Mouse (Mus musculus) adrenal gland, postnatal 36 days (tissue): ENCODE data around the gene Calm2. TPM values are rescaled to one million over a fixed set of nuclear protein-coding genes. Genes with fewer than 3 reads are reported as not detected.

Experiments used
- DNase-seq, 2 experiments: peaks; one replicate each; pipeline ENCODE4 v3.0.0; 2021; ENCODE audit warnings: mixed read lengths in 1 of 2
- long read RNA-seq, 2 experiments: library from polyadenylated mRNA; stranded (forward); transcript quantifications; one replicate each; pipeline ENCODE4 v2.0.0; 2021; ENCODE audit warnings: borderline sequencing depth in 2 of 2
- total RNA-seq, 2 experiments: library from RNA; stranded (reverse); gene quantifications; 2 replicates each; pipeline ENCODE4 v1.2.3; 2021

Calm2 gene
- total RNA-seq = 100 to 1,000 TPM; 420 to 539 TPM
- long read RNA-seq, experiment 1, transcript Calm2-201 (6 exons, 1,205 nt) = major isoform, 666 of 685 reads
- long read RNA-seq, experiment 1, partial matches to known transcripts = 7 of 685 reads
- long read RNA-seq, experiment 1, other reads (novel, unspliced or antisense) = 8 of 685 reads
- long read RNA-seq, experiment 2, transcript Calm2-201 (6 exons, 1,205 nt) = major isoform, 168 of 177 reads
- long read RNA-seq, experiment 2, partial matches to known transcripts = 3 of 177 reads
- long read RNA-seq, experiment 2, other reads (novel, unspliced or antisense) = 4 of 177 reads

GRCm38 (mm10) chr17:87446767-87447611 lies at the start of gene Calm2:
Calm2 (minus strand) TSS chr17:87446935.
- DNase-seq = peak; percentile 98

GRCm38 (mm10) chr17:87495504-87495903 lies 48.8 kb upstream of the Calm2 start:
- no peak for DNase-seq

GRCm38 (mm10) chr17:87494310-87494709 lies 47.6 kb upstream of the Calm2 start:
- no peak for DNase-seq

DNA sequence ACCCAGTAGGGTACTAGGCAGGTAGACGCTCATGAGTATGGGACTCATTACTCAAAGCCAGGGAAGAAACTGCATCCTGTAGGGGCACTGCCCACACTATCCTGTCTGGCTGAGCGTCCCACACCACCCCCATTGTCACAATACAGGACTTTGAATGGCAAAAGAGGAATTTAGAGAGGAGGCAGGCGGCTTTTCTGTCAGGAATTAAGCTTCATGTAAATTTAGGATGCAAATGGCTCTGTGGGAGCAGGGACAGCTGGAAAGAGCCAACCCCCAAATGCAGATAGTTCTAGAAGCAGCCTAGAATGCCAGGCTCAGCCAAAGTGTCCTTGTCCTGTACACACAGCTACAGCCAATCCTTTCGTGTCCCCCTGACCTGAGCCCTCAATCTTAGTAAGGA lies 45.6 kb upstream of the Calm2 start:
- DNase-seq = no peak

GRCm38 (mm10) chr17:87490295-87490694 lies 43.6 kb upstream of the Calm2 start:
- peak; percentile 60 to 65 for DNase-seq

DNA sequence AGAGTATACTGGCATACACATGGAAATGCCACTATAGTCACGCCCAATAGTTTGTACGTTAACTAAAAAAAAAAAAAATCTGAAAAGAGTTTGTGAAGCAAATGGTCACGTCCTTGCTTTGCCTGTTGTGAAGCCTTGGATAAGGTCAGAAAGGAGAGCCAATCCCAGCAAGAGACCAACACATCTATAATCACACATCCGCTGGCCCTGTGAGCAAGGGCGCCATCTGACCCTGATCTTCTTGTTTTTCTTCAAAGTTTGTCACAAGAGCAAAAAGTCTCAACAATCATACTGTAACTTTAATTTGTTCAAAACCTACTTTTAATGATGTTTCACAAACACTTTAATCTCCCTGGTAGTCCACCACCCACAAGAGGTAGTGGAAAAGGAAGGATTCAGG lies 39.0 kb upstream of the Calm2 start:
- DNase-seq = peak in 1 of 2 experiments; percentile 35

- peak; percentile 28 to 32 for DNase-seq
Measured at GRCm38 (mm10) chr17:87482867-87483266, 36.1 kb upstream of the Calm2 start.

GRCm38 (mm10) chr17:87478569-87478968 lies 31.8 kb upstream of the Calm2 start:
- peak; percentile 33 to 42 for DNase-seq

DNA sequence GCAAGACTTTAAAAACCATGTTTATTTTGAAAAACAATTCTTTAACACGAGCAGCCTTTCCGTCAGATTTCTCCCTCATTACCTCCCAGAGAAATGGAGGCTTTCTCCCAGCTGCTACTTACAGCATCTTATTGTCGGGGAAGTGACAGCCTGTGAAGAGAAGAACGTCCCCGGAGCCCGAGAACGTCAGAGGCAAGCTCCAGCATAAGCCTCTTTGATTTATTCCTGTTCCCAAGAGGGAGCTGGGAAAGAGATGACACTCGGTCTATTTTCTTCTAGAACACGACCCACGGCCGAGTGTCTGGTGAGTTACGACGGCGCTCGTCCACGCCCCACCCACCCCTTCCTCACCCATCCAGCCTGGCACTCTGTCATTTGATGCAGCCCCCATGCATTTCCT lies 30.9 kb upstream of the Calm2 start:
- no peak for DNase-seq

- DNase-seq = no peak
Measured at GRCm38 (mm10) chr17:87475356-87475755, 28.6 kb upstream of the Calm2 start.

GRCm38 (mm10) chr17:87474501-87474795 lies 27.7 kb upstream of the Calm2 start:
- no peak for DNase-seq

GRCm38 (mm10) chr17:87473736-87474500 lies 27.2 kb upstream of the Calm2 start:
- peak; percentile 62 to 68 for DNase-seq

DNA sequence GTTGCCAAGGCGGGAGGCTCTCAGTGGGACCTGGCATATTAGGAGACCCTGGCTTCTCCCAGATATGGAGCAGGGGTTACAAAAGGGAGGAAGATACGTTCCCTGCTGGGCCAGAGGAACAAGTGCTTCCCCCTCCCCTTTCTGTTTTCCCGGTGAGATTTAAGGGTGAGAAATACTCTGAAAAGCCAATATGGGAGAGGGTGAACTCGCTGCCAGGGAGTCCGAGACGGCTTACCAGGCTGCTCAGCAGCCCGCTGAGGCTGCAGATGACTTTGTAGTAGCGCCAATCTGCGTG lies 26.7 kb upstream of the Calm2 start:
- no peak for DNase-seq

GRCm38 (mm10) chr17:87472879-87473278 lies 26.1 kb upstream of the Calm2 start:
- no peak for DNase-seq

- no peak for DNase-seq
Measured at GRCm38 (mm10) chr17:87471661-87472060, 24.9 kb upstream of the Calm2 start.

GRCm38 (mm10) chr17:87470797-87471196 lies 24.1 kb upstream of the Calm2 start:
- DNase-seq = no peak

- no peak for DNase-seq
Measured at GRCm38 (mm10) chr17:87470282-87470681, 23.5 kb upstream of the Calm2 start.

- no peak for DNase-seq
Measured at GRCm38 (mm10) chr17:87469428-87469827, 22.7 kb upstream of the Calm2 start.

DNA sequence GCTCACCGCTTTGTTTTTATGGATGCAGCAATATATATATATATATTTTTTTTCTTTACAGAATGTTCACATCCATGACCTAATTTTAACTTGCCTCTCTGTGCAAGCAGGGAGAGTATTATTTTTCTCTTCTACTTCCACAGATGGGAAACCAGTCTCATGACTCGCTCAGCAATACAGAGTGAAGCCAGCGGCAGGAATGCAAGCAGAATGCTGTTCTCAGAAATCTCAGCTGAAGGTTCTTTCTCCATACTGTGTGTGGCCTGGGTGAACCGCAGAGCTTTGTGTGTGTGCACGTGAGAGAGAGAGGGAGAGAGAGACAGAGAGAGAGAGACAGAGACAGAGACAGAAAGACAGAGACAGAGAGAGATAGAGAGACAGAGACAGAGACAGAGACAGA lies 21.9 kb upstream of the Calm2 start:
- no peak for DNase-seq

DNA sequence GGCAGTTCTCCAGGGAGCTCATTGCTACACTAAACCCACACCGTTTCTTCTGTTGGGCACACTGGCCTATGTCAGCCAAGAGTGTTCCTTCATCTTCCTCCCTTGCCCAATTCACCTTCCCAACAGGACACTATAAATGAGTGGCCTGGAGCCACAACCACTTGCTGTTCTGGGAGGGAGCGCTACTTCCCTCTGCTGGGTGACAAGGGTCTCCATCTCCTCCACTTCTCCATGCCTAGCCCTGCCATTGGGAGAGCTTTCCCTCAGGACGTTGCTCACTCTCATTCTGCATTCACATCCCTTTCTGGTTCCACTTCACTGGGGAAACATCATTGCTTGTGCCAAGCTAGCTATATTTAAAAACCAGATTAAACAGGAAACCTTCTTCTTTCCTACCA lies 14.8 kb upstream of the Calm2 start:
- no peak for DNase-seq

GRCm38 (mm10) chr17:87460669-87461498 lies 14.1 kb upstream of the Calm2 start:
- DNase-seq = no peak
